Mouse (Mus musculus) erythroblast, embryonic 14.5 days (primary cell): Measurements from ENCODE around the gene Tgm2.

Experiments used
- GATA1 ChIP-seq: IDR thresholded peaks from 2 replicates; pipeline ENCODE4 v1.6.1; 2012; ENCODE audit warnings: low read length, inconsistent platforms, mixed read lengths
- TAL1 ChIP-seq: IDR thresholded peaks from 3 replicates; pipeline ENCODE4 v1.6.1; 2012; ENCODE audit warnings: low read length, inconsistent platforms, mixed read lengths

GRCm38 (mm10) chr2:158165776-158166175 lies 19.5 kb upstream of the Tgm2 start:
- no peak for TF ChIP-seq GATA1
- no peak for TF ChIP-seq TAL1
